28 mouse cellular contexts compared by ENCODE assay signal in genomic region chr10:77573162-77573561, GRCm38 (mm10). TPM values are rescaled to one million over a fixed set of nuclear protein-coding genes. Genes with fewer than 3 reads are reported as not detected.
DNase-seq lines count a peak whose midpoint lies in the region; ATAC-seq and TF ChIP-seq lines count a peak whose summit lies in the region.
"Had no signal": no experiment of that assay in that cellular context is flagged by ENCODE, and none has a peak within 500 bp of the region (broad histone marks: within the 10 kb centered on the region; RNA-seq: fewer than 3 reads in every experiment).

No protein-coding gene starts in this region.

- TF ChIP-seq EP300 in liver, postnatal 0 days (IDR thresholded peaks at IDR 0.05; ENCODE audit: low read depth): no peak

- TF ChIP-seq POLR2A in kidney, adult 2 months (IDR thresholded peaks at IDR 0.05; ENCODE audit: low read depth, low read length): no peak

- H3K27me3 ChIP-seq in kidney, adult 2 months (replicated peaks; ENCODE audit: control insufficient read depth, insufficient read depth, low read length): no peaks in the 10 kb centered on the region
- H3K27me3 ChIP-seq in liver, postnatal 0 days (ENCODE audit: insufficient read depth, low read length): no peaks in the 10 kb centered on the region
- H3K27me3 ChIP-seq in liver, embryonic 11.5 days (replicated peaks; ENCODE audit: control insufficient read depth, insufficient read depth, low read length): no peaks in the 10 kb centered on the region
- no peaks in the 10 kb centered on the region for H3K27me3 ChIP-seq in stomach, embryonic 15.5 days (replicated peaks)
- H3K27me3 ChIP-seq: embryonic facial prominence, embryonic 12.5 days; embryonic facial prominence, embryonic 15.5 days; Patski had no signal

- peak; percentile 32 for DNase-seq in kidney, adult 2 months
- DNase-seq in kidney, postnatal 14 days: no peak
- no peak for DNase-seq in liver, postnatal 0 days
- no peak for DNase-seq in liver, embryonic 11.5 days (ENCODE audit: low spot score)
- DNase-seq in thymus, postnatal 14 days: no peak
- DNase-seq in cerebellum, adult 8-10 months: no peak
- DNase-seq: adrenal gland, postnatal 10 days; adrenal gland, postnatal 36 days; cerebellum, adult 18-20 months; cerebellum, adult 9-11 months; cerebellum, postnatal 25 days; forebrain, postnatal 0 days; gastrocnemius, postnatal 25 days; heart, adult 18-20 months; heart, postnatal 14 days; heart, postnatal 4 days had no signal

- no peak for TF ChIP-seq CTCF in kidney, adult 2 months (conservative IDR thresholded peaks at IDR 0.05; ENCODE audit: insufficient read depth, insufficient read length, low read depth, low read length)
- TF ChIP-seq CTCF in liver, postnatal 0 days (IDR thresholded peaks at IDR 0.05; ENCODE audit: low read depth): no peak

- H3K9me3 ChIP-seq in liver, postnatal 0 days (ENCODE audit: low read length): no peaks in the 10 kb centered on the region
- H3K9me3 ChIP-seq in liver, embryonic 11.5 days (ENCODE audit: control insufficient read depth, low read length): no peaks in the 10 kb centered on the region
- no peaks in the 10 kb centered on the region for H3K9me3 ChIP-seq in stomach, embryonic 15.5 days
- H3K9me3 ChIP-seq: embryonic facial prominence, embryonic 12.5 days; embryonic facial prominence, embryonic 15.5 days; heart, embryonic 10.5 days; heart, embryonic 13.5 days had no signal

- no peaks in the 10 kb centered on the region for H3K36me3 ChIP-seq in kidney, adult 2 months (ENCODE audit: control insufficient read depth, insufficient read depth, low read length)
- H3K36me3 ChIP-seq in liver, postnatal 0 days (replicated peaks; ENCODE audit: insufficient read depth, low read length): no peaks in the 10 kb centered on the region
- H3K36me3 ChIP-seq in liver, embryonic 11.5 days (ENCODE audit: control insufficient read depth, insufficient read depth, low read length): no peaks in the 10 kb centered on the region
- H3K36me3 ChIP-seq in stomach, embryonic 15.5 days: no peaks in the 10 kb centered on the region
- H3K36me3 ChIP-seq: embryonic facial prominence, embryonic 12.5 days; embryonic facial prominence, embryonic 15.5 days; heart, embryonic 10.5 days; heart, embryonic 13.5 days had no signal

- ATAC-seq in liver, postnatal 0 days: 0 out of 2 replicates have a peak, but pooled peaks have one; percentile 26
- no peak for ATAC-seq in liver, embryonic 11.5 days (replicated peaks; ENCODE audit: low FRiP score)
- no peak for ATAC-seq in stomach, embryonic 15.5 days (ENCODE audit: insufficient read depth, low FRiP score, low read depth)
- ATAC-seq: forebrain, embryonic 14.5 days; forebrain, postnatal 0 days; hindbrain, postnatal 0 days; Patski had no signal

- H3K4me2 ChIP-seq in liver, postnatal 0 days (ENCODE audit: low read depth, low read length): no peak overlapping the region
- no peak overlapping the region for H3K4me2 ChIP-seq in liver, embryonic 11.5 days
- no peak overlapping the region for H3K4me2 ChIP-seq in stomach, embryonic 15.5 days
- H3K4me2 ChIP-seq: embryonic facial prominence, embryonic 12.5 days; embryonic facial prominence, embryonic 15.5 days; heart, embryonic 13.5 days; hindbrain, embryonic 14.5 days had no signal

- H3K27ac ChIP-seq in kidney, adult 2 months (ENCODE audit: insufficient read depth, low read depth, low read length): no peak overlapping the region
- no peak overlapping the region for H3K27ac ChIP-seq in liver, postnatal 0 days (ENCODE audit: low read depth)
- H3K27ac ChIP-seq in liver, embryonic 11.5 days (ENCODE audit: low read depth, low read length): no peak overlapping the region
- H3K27ac ChIP-seq in stomach, embryonic 15.5 days: 0 out of 2 replicates have a peak overlapping the region, but pooled peaks have one; percentile 37
- H3K27ac ChIP-seq: embryonic facial prominence, embryonic 12.5 days; embryonic facial prominence, embryonic 15.5 days; heart, embryonic 10.5 days; heart, embryonic 13.5 days; hindbrain, embryonic 14.5 days; hindbrain, postnatal 0 days had no signal

- peaks cover 16% of the 10 kb centered on the region for H3K4me1 ChIP-seq in kidney, adult 2 months (ENCODE audit: control insufficient read depth, insufficient read depth, low read length)
- H3K4me1 ChIP-seq in liver, postnatal 0 days (ENCODE audit: insufficient read depth): peaks cover 14% of the 10 kb centered on the region
- H3K4me1 ChIP-seq in liver, embryonic 11.5 days (replicated peaks; ENCODE audit: control insufficient read depth, insufficient read depth, low read length): no peaks in the 10 kb centered on the region
- H3K4me1 ChIP-seq in stomach, embryonic 15.5 days: peaks cover 3% of the 10 kb centered on the region; the same call in 1 of the 2 replicates
- H3K4me1 ChIP-seq: heart, embryonic 13.5 days had no signal

- H3K9ac ChIP-seq in liver, postnatal 0 days (replicated peaks): no peak overlapping the region
- no peak overlapping the region for H3K9ac ChIP-seq in liver, embryonic 11.5 days (ENCODE audit: low read depth, low read length)
- no peak overlapping the region for H3K9ac ChIP-seq in stomach, embryonic 15.5 days
- H3K9ac ChIP-seq: embryonic facial prominence, embryonic 12.5 days; embryonic facial prominence, embryonic 15.5 days; forebrain, postnatal 0 days; heart, embryonic 13.5 days; hindbrain, embryonic 14.5 days had no signal

- 40% methylated on average over 1 of the region's 1 CpGs for WGBS in kidney, adult 2 months
- WGBS in liver, postnatal 0 days (ENCODE audit: insufficient replicate concordance): 38% methylated on average over 1 of the region's 1 CpGs
- WGBS in liver, embryonic 11.5 days: 58% methylated on average over 1 of the region's 1 CpGs
- WGBS in stomach, embryonic 15.5 days: 75% methylated on average over 1 of the region's 1 CpGs

- no peak overlapping the region for H3K4me3 ChIP-seq in kidney, adult 2 months (ENCODE audit: insufficient read depth, low read depth, low read length)
- no peak overlapping the region for H3K4me3 ChIP-seq in liver, postnatal 0 days (ENCODE audit: low read depth, low read length)
- no peak overlapping the region for H3K4me3 ChIP-seq in liver, embryonic 11.5 days (ENCODE audit: low read depth, low read length)
- no peak overlapping the region for H3K4me3 ChIP-seq in stomach, embryonic 15.5 days (replicated peaks)
- H3K4me3 ChIP-seq: embryonic facial prominence, embryonic 12.5 days; embryonic facial prominence, embryonic 15.5 days; heart, embryonic 10.5 days; heart, embryonic 13.5 days had no signal

RNA-seq across cellular contexts. Expression of gene Pttg1ip, which starts 8.4 kb away (rescaled TPM):
- polyA plus RNA-seq in kidney, adult 2 months (2012; rRNA removed): 321 and 342 TPM in 2 replicates
- 126 and 129 TPM in 2 replicates for polyA plus RNA-seq in liver, postnatal 0 days (2015; fragmentation: Nextera tagmentation; extraction: Ambion mirVana)
- 94.0 and 99.7 TPM in 2 replicates for polyA plus RNA-seq in liver, embryonic 11.5 days (2014; fragmentation: Nextera tagmentation; extraction: Ambion mirVana)
- polyA plus RNA-seq in stomach, embryonic 15.5 days (2015; fragmentation: Nextera tagmentation; extraction: Ambion mirVana): 174 and 178 TPM in 2 replicates

RNA-seq across cellular contexts. Expression of gene Sumo3, which starts 32.7 kb away (rescaled TPM):
- polyA plus RNA-seq in kidney, adult 2 months (2012; rRNA removed): 241 and 269 TPM in 2 replicates
- 105 and 111 TPM in 2 replicates for polyA plus RNA-seq in liver, postnatal 0 days (2015; fragmentation: Nextera tagmentation; extraction: Ambion mirVana)
- 249 and 271 TPM in 2 replicates for polyA plus RNA-seq in liver, embryonic 11.5 days (2014; fragmentation: Nextera tagmentation; extraction: Ambion mirVana)
- polyA plus RNA-seq in stomach, embryonic 15.5 days (2015; fragmentation: Nextera tagmentation; extraction: Ambion mirVana): 324 and 334 TPM in 2 replicates

RNA-seq across cellular contexts. Expression of gene Gm49325, which starts 32.8 kb away (rescaled TPM):
- not detected in 2 replicates for polyA plus RNA-seq in kidney, adult 2 months (2012; rRNA removed)
- polyA plus RNA-seq in liver, postnatal 0 days (2015; fragmentation: Nextera tagmentation; extraction: Ambion mirVana): 8.4 and 13.3 TPM in 2 replicates
- polyA plus RNA-seq in liver, embryonic 11.5 days (2014; fragmentation: Nextera tagmentation; extraction: Ambion mirVana): 1.8 and 4.5 TPM in 2 replicates
- polyA plus RNA-seq in stomach, embryonic 15.5 days (2015; fragmentation: Nextera tagmentation; extraction: Ambion mirVana): 4.8 TPM in 1 of 2 replicates, not detected in the other
- polyA plus RNA-seq: forebrain, embryonic 11.5 days; gonadal fat pad, adult 2 months; heart, embryonic 13.5 days; hindbrain, embryonic 11.5 days had no signal

RNA-seq across cellular contexts. Expression of gene Itgb2, which starts 43.1 kb away (rescaled TPM):
- 6.5 and 13.6 TPM in 2 replicates for polyA plus RNA-seq in kidney, adult 2 months (2012; rRNA removed)
- polyA plus RNA-seq in liver, postnatal 0 days (2015; fragmentation: Nextera tagmentation; extraction: Ambion mirVana): 18.7 and 23.1 TPM in 2 replicates
- polyA plus RNA-seq in liver, embryonic 11.5 days (2014; fragmentation: Nextera tagmentation; extraction: Ambion mirVana): 18.6 and 19.1 TPM in 2 replicates
- 6.0 and 6.9 TPM in 2 replicates for polyA plus RNA-seq in stomach, embryonic 15.5 days (2015; fragmentation: Nextera tagmentation; extraction: Ambion mirVana)

RNA-seq across cellular contexts. Expression of gene Ube2g2, which starts 48.9 kb away (rescaled TPM):
- polyA plus RNA-seq in kidney, adult 2 months (2012; rRNA removed): 29.9 and 33.8 TPM in 2 replicates
- polyA plus RNA-seq in liver, postnatal 0 days (2015; fragmentation: Nextera tagmentation; extraction: Ambion mirVana): 37.4 and 40.4 TPM in 2 replicates
- polyA plus RNA-seq in liver, embryonic 11.5 days (2014; fragmentation: Nextera tagmentation; extraction: Ambion mirVana): 62.1 and 67.9 TPM in 2 replicates
- polyA plus RNA-seq in stomach, embryonic 15.5 days (2015; fragmentation: Nextera tagmentation; extraction: Ambion mirVana): 70.7 and 73.3 TPM in 2 replicates
